Mouse (Mus musculus) erythroblast, embryonic 14.5 days (primary cell): ENCODE measurements around the gene Alox12e. TPM values are rescaled to one million over a fixed set of nuclear protein-coding genes. Genes with fewer than 3 reads are reported as not detected.
"Not testable (repeated sequence)": the region's sequence is repeated elsewhere in the genome, so short reads cannot be mapped to it uniquely, and the experiment has no call there.

Experiments used
- H3K27me3 ChIP-seq: 2 replicates; pipeline ENCODE4 v1.6.1; 2012; ENCODE audit warnings: inconsistent platforms; ENCODE audit not compliant: control insufficient read depth
- H3K36me3 ChIP-seq: 2 replicates; pipeline ENCODE4 v1.6.1; 2012; ENCODE audit warnings: mild to moderate bottlenecking, inconsistent platforms; ENCODE audit not compliant: control insufficient read depth
- H3K4me1 ChIP-seq: 2 replicates; pipeline ENCODE4 v1.6.1; 2012; ENCODE audit warnings: inconsistent platforms; ENCODE audit not compliant: control insufficient read depth
- H3K4me3 ChIP-seq: replicated peaks from 2 replicates; pipeline ENCODE3; 2012; ENCODE audit warnings: moderate library complexity, mild to moderate bottlenecking, inconsistent platforms
- H3K9me3 ChIP-seq: 2 replicates; pipeline ENCODE4 v1.6.1; 2012; ENCODE audit warnings: low read length, inconsistent platforms, mixed read lengths; ENCODE audit not compliant: control insufficient read depth
- GATA1 ChIP-seq: IDR thresholded peaks from 2 replicates; pipeline ENCODE4 v1.6.1; 2012; ENCODE audit warnings: low read length, inconsistent platforms, mixed read lengths
- TAL1 ChIP-seq: IDR thresholded peaks from 3 replicates; pipeline ENCODE4 v1.6.1; 2012; ENCODE audit warnings: low read length, inconsistent platforms, mixed read lengths
- polyA plus RNA-seq: library from polyadenylated mRNA; stranded (reverse); fragments of >175 nt; gene quantifications from 2 replicates; pipeline ENCODE4 v1.2.3, GENCODE M21; 2012

Alox12e gene
- polyA plus RNA-seq, result not detected in 2 replicates

DNA sequence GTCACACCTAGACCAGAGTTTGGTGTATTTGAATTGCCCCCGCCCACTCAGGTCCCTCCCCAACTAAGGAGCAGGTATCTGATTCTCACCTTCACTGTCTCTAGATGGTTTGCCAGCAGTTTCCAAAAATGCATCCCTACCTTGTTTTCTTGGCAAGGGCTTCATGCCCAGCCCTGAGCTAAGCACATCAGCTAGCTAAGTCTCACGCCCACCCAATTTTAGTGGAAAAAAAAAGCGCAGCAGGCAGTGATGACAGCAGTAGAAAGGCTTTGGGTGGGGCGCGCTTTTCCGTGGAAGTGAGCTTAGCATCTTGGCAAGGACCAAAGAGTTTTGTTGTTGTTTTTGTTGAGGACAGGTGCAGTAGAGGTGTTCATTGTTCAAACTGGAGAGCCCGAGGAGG, at the start of gene Alox12e:
Gene Alox12e, minus strand, starts transcription at position 101 of the 400 bp plus-strand sequence.
- TF ChIP-seq TAL1 (no peak), GATA1 (no peak)
- Histone ChIP-seq H3K9me3 (no peaks in the 10 kb centered on the region), H3K4me3 (no peak within 1 kb of the TSS), H3K27me3 (peaks cover 44% of the 10 kb centered on the region), H3K36me3 (no peaks in the 10 kb centered on the region), H3K4me1 (peaks cover 2% of the 10 kb centered on the region; the same call in 1 of the 2 replicates)

DNA sequence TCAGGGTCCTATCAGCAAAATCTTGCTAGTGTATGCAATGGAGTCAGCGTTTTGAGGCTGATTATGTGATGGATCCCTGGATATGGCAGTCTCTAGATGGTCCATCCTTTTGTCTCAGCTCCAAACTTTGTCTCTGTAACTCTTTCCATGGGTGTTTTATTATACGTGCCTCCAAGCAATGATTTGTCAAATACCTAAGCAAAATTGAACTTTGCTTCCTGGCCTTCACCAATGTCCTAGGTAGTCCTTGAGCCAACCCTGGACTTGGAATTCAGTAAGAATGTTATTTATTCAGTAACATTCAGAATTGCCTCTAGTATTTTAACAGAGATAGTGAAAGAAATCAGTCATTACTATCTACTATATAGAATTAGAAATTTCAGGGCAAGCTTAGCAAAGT, 46.2 kb upstream of the Alox12e start:
- not testable (repeated sequence) for H3K4me3 ChIP-seq, H3K27me3 ChIP-seq, H3K4me1 ChIP-seq, H3K9me3 ChIP-seq, H3K36me3 ChIP-seq

DNA sequence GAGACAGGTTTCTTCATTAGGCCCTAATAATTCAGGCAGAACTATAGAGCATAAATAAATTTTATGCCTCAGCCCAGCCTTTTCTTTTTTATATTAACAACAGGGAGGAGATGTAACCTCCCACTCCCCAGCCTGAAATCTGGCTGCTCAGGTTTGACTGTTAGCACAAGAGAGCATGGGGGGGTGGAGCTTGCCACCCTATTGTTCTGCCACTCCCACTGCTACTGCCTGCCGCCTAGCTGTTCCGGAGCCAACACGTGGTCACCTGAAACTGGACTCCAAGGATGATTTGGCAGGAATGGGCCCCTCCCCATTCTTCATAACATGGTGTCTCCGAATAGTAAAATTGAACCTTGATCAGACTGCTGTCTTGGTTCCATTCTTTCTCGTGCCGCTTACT, 45.3 kb upstream of the Alox12e start:
- H3K27me3 ChIP-seq, H3K36me3 ChIP-seq, H3K9me3 ChIP-seq, H3K4me1 ChIP-seq, H3K4me3 ChIP-seq: not testable (repeated sequence)

DNA sequence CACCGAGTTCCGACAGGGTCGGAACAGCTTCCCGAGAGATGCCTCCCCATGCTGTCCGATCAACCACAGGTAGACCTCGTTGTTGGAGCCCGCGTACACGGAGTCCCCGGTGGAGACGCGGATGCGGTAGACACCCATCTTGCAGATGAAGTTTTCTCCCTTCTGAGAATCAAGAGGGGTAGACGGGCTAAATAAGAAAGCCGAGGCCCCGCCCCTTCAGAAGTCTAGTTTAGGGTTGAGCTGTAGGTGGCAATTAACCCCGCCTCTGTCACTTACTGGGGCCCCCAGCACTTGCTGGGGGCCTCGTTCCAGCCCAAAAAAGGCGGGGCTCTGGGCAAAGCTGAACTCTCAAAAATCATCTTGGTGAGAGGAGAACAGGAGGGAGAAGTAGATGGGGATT, 29.4 kb upstream of the Alox12e start, which contains the start of gene Alox15:
Gene Alox15, minus strand, starts transcription at position 164 of the 400 bp plus-strand sequence.
- no peaks in the 10 kb centered on the region for H3K9me3 ChIP-seq
- no peak for TF ChIP-seq GATA1
- TF ChIP-seq TAL1, result no peak
- peaks cover 61% of the 10 kb centered on the region for H3K27me3 ChIP-seq
- no peaks in the 10 kb centered on the region for H3K36me3 ChIP-seq
- peak within 1 kb of the TSS; percentile 34 for H3K4me3 ChIP-seq
- peaks cover 12% of the 10 kb centered on the region for H3K4me1 ChIP-seq

DNA sequence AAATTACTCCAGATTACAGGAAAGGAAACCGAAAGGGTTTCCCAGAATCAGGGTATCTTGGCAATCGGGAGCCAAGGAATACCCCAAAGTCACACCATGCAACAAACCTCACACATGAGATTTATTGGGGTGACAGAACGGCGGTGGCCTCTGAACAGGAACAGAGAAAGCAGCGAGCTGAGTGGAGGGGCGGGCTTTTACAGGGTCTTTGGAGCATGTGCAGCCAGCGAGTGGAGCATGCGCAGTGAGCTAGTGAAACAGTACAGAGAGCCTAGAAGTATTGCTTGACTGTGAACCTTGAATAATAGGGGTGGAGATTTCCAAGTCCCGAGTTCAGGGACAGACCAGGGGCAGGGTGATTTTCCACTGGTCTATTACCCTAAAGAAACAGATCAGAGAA, 26.2 kb upstream of the Alox12e start:
- no peaks in the 10 kb centered on the region for H3K9me3 ChIP-seq
- no peaks in the 10 kb centered on the region for H3K36me3 ChIP-seq
- H3K4me1 ChIP-seq, result peaks cover 12% of the 10 kb centered on the region
- H3K27me3 ChIP-seq, result peaks cover 57% of the 10 kb centered on the region
- TF ChIP-seq GATA1 (no peak), TAL1 (no peak)
- H3K4me3 ChIP-seq, result no peak overlapping the region

- Histone ChIP-seq H3K9me3 (no peaks in the 10 kb centered on the region), H3K27me3 (peaks cover 49% of the 10 kb centered on the region)
- TF ChIP-seq GATA1 (no peak), TAL1 (no peak)
Measured at GRCm38 (mm10) chr11:70347861-70348260, 25.4 kb upstream of the Alox12e start.

GRCm38 (mm10) chr11:70345546-70345945, 23.1 kb upstream of the Alox12e start:
- H3K4me3 ChIP-seq, result no peak overlapping the region
- TF ChIP-seq GATA1 (no peak), TAL1 (no peak)
- H3K36me3 ChIP-seq, result no peaks in the 10 kb centered on the region
- no peaks in the 10 kb centered on the region for H3K9me3 ChIP-seq
- H3K4me1 ChIP-seq, result peaks cover under 1% of the 10 kb centered on the region; the same call in 1 of the 2 replicates
- H3K27me3 ChIP-seq, result peaks cover 26% of the 10 kb centered on the region

More at GRCm38 (mm10) chr11:70347861-70348260, 25.4 kb upstream of the Alox12e start:
- Histone ChIP-seq H3K4me3 (no peak overlapping the region), H3K36me3 (no peaks in the 10 kb centered on the region), H3K4me1 (peaks cover 12% of the 10 kb centered on the region)

- Histone ChIP-seq H3K4me3 (no peak overlapping the region), H3K9me3 (no peaks in the 10 kb centered on the region), H3K36me3 (no peaks in the 10 kb centered on the region), H3K4me1 (no peaks in the 10 kb centered on the region), H3K27me3 (peaks cover 21% of the 10 kb centered on the region)
- TF ChIP-seq TAL1 (no peak), GATA1 (no peak)
Measured at GRCm38 (mm10) chr11:70345061-70345460, 22.6 kb upstream of the Alox12e start.

GRCm38 (mm10) chr11:70339481-70339880, 17.1 kb upstream of the Alox12e start:
- TF ChIP-seq GATA1, result no peak
- no peak for TF ChIP-seq TAL1
- H3K4me1 ChIP-seq, result no peaks in the 10 kb centered on the region

DNA sequence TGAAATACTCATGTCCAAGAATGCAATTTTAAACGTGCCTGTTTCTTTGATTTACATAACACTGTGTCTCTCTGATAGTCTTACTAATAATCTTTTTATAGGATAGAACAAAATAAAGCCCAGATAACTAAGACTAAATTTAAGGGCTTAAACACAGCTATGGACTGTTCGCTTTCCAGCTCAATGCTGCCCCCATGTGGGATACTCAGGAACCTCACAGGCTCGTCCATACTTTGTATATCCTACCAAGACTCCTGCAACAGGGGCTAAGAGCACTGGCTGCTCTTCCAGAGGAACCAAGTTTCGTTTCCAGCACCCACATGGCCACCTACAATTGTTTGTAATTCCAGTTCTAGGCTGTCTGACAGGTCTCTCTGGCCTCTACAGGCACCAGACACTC, 12.0 kb upstream of the Alox12e start:
- no peaks in the 10 kb centered on the region for H3K4me1 ChIP-seq
- H3K4me3 ChIP-seq, result no peak overlapping the region
- no peak for TF ChIP-seq GATA1
- no peak for TF ChIP-seq TAL1
- no peaks in the 10 kb centered on the region for H3K9me3 ChIP-seq
- H3K36me3 ChIP-seq, result no peaks in the 10 kb centered on the region
- no peaks in the 10 kb centered on the region for H3K27me3 ChIP-seq

More at GRCm38 (mm10) chr11:70339481-70339880, 17.1 kb upstream of the Alox12e start:
- Histone ChIP-seq H3K4me3 (no peak overlapping the region), H3K36me3 (no peaks in the 10 kb centered on the region), H3K9me3 (no peaks in the 10 kb centered on the region), H3K27me3 (no peaks in the 10 kb centered on the region)
